Mouse (Mus musculus) embryonic facial prominence, embryonic 12.5 days (tissue): ENCODE measurements at regions not wholly inside any gene's neighbourhood (a gene's known extent, or its start where the extent isn't known, plus 50 kb on each side); places are given as distances from the start of the nearest gene placed in this dataset.
A peak's percentile ranks its signal among the peaks of the same experiment; 100 is the strongest.
"Not testable (repeated sequence)": the region's sequence is repeated elsewhere in the genome, so short reads cannot be mapped to it uniquely, and the experiment has no call there.

Experiments used
- ATAC-seq: fragments of 200-750 bp; cut with Nextera tagmentation; 2 replicates; pipeline ENCODE4 v1.8.0; 2017; ENCODE audit not compliant: insufficient number of reproducible peaks, insufficient read depth, low FRiP score, low TSS enrichment
- H3K27ac ChIP-seq: fragments of 300-500 bp; sonication (generic); 2 replicates; pipeline ENCODE4 v1.5.1; 2016; ENCODE audit warnings: mild to moderate bottlenecking
- H3K27me3 ChIP-seq: fragments of 300-500 bp; sonication (generic); 2 replicates; pipeline ENCODE4 v1.6.1; 2016; ENCODE audit warnings: mild to moderate bottlenecking, moderate library complexity
- H3K36me3 ChIP-seq: fragments of 300-500 bp; sonication (generic); 2 replicates; pipeline ENCODE4 v1.6.1; 2016; ENCODE audit warnings: mild to moderate bottlenecking
- H3K4me1 ChIP-seq: fragments of 300-500 bp; sonication (generic); 2 replicates; pipeline ENCODE4 v1.6.1; 2016
- H3K4me2 ChIP-seq: fragments of 300-500 bp; sonication (generic); replicated peaks from 2 replicates; pipeline ENCODE4 v1.6.1; 2016; ENCODE audit warnings: mild to moderate bottlenecking, moderate library complexity
- H3K4me3 ChIP-seq: fragments of 300-500 bp; sonication (generic); 2 replicates; pipeline ENCODE4 v1.5.1; 2016; ENCODE audit warnings: mild to moderate bottlenecking
- H3K9ac ChIP-seq: fragments of 300-500 bp; sonication (generic); 2 replicates; pipeline ENCODE4 v1.6.1; 2016; ENCODE audit warnings: mild to moderate bottlenecking, moderate library complexity
- H3K9me3 ChIP-seq: fragments of 300-500 bp; sonication (generic); 2 replicates; pipeline ENCODE4 v1.6.1; 2016; ENCODE audit warnings: mild to moderate bottlenecking, moderate library complexity
- WGBS: fragments of 180-500 bp; shearing (Covaris S2); methylation state at CpG from one replicate; pipeline ENCODE4 v1.1.7; 2016; 5-methylcytosine and 5-hydroxymethylcytosine counted together

GRCm38 (mm10) chr11:41090391-41090900 is 335.3 kb upstream of the Ccng1 start:
- not testable (repeated sequence) for H3K4me2 ChIP-seq
- 93% methylated on average over 11 of the region's 14 CpGs for WGBS

GRCm38 (mm10) chr11:41063570-41063969 is 308.5 kb upstream of the Ccng1 start:
- Histone ChIP-seq H3K4me3 (no peak overlapping the region), H3K36me3 (no peaks in the 10 kb centered on the region), H3K9me3 (no peaks in the 10 kb centered on the region), H3K4me2 (no peak overlapping the region), H3K9ac (no peak overlapping the region), H3K27ac (no peak overlapping the region), H3K4me1 (no peaks in the 10 kb centered on the region), H3K27me3 (no peaks in the 10 kb centered on the region)
- WGBS, result 67% methylated on average over 3 of the region's 3 CpGs
- no peak for ATAC-seq

More at GRCm38 (mm10) chr11:41090391-41090900, 335.3 kb upstream of the Ccng1 start:
- H3K27ac ChIP-seq, ATAC-seq, H3K9me3 ChIP-seq, H3K36me3 ChIP-seq, H3K27me3 ChIP-seq, H3K4me3 ChIP-seq, H3K9ac ChIP-seq, H3K4me1 ChIP-seq: not testable (repeated sequence)

DNA sequence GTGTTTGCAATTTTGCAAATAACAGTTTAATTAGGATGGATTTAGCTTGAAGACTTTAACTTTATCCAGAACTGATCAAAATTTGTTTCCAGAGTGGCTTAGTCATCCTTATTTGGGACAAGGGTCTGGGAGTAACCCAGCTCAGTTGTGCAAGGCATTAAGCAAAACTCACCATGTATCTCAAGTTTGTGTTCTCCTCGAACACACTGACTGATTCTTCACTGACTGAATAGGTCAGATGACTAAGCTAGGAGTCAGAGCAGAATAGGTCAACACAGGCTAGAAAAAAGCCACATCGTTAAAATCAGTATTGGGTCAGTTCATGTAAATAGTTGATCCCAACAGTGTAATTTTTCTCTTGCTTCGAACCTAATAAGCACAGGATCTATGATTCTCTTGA is 302.7 kb upstream of the Ccng1 start:
- Histone ChIP-seq H3K4me2 (no peak overlapping the region), H3K4me3 (no peak overlapping the region), H3K27ac (no peak overlapping the region), H3K36me3 (no peaks in the 10 kb centered on the region), H3K27me3 (no peaks in the 10 kb centered on the region), H3K9me3 (no peaks in the 10 kb centered on the region), H3K4me1 (no peaks in the 10 kb centered on the region), H3K9ac (no peak overlapping the region)
- 52% methylated on average over 3 of the region's 3 CpGs for WGBS
- ATAC-seq, result no peak

- H3K9ac ChIP-seq, result no peak overlapping the region
- H3K4me3 ChIP-seq, result no peak overlapping the region
- no peak overlapping the region for H3K27ac ChIP-seq
- H3K27me3 ChIP-seq, result no peaks in the 10 kb centered on the region
- H3K9me3 ChIP-seq, result no peaks in the 10 kb centered on the region
- no peak for ATAC-seq
- no peaks in the 10 kb centered on the region for H3K4me1 ChIP-seq
- no peaks in the 10 kb centered on the region for H3K36me3 ChIP-seq
- H3K4me2 ChIP-seq, result no peak overlapping the region
- 89% methylated on average over 2 of the region's 2 CpGs for WGBS
Measured at GRCm38 (mm10) chr11:41030018-41030417, 274.9 kb upstream of the Ccng1 start.

GRCm38 (mm10) chr11:41010096-41010495 is 255.0 kb upstream of the Ccng1 start:
- Histone ChIP-seq H3K9me3 (no peaks in the 10 kb centered on the region), H3K27me3 (no peaks in the 10 kb centered on the region), H3K36me3 (no peaks in the 10 kb centered on the region), H3K4me1 (no peaks in the 10 kb centered on the region), H3K4me2 (no peak overlapping the region), H3K27ac (no peak overlapping the region), H3K9ac (no peak overlapping the region), H3K4me3 (no peak overlapping the region)
- 85% methylated on average over 3 of the region's 3 CpGs for WGBS
- ATAC-seq, result no peak

DNA sequence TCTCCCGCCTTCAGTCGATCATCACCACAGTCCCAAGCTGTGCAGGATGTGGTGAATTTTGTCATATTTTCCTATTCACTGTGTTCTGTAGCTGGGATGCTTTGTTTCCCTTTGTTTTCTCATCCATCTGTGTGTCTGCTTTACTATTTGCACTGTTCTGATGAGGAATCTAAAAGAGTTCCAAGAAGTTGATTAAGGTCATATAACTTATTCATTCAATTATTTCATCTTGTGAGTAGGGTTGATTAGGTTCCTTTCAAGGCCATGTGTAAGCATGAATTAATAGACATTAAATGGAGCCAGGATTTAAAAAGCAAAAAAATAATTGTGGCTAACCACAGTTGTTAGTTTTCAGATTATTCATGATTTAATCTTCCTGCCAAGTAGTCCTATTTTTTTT is 217.7 kb upstream of the Ccng1 start:
- ATAC-seq, result no peak
- H3K4me2 ChIP-seq, result no peak overlapping the region
- H3K36me3 ChIP-seq, result no peaks in the 10 kb centered on the region
- no peak overlapping the region for H3K9ac ChIP-seq
- H3K27me3 ChIP-seq, result no peaks in the 10 kb centered on the region
- no peaks in the 10 kb centered on the region for H3K4me1 ChIP-seq
- no peak overlapping the region for H3K4me3 ChIP-seq
- H3K27ac ChIP-seq, result no peak overlapping the region
- H3K9me3 ChIP-seq, result no peaks in the 10 kb centered on the region
- 92% methylated on average over 2 of the region's 2 CpGs for WGBS

DNA sequence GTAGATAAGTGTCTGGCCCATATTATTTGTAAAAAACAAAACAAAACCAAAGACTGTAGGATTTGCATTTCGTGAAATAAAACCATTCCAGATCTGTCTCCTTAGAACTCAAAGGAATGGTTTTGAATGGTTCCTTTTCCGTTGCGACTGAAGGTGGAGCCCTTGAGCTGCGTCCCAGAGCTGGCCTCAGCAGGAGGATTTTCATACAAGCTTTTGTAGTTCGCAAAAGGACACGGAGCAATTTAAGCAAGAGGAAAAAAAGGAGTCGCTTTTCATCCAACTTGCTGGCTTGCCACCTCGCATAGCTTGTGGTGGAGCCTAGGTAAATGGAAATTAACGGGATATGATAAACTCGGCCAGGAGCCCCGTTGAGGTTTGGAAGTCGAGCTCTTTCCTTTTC is 172.1 kb upstream of the Ccng1 start:
- WGBS, result 2% methylated on average over 12 of the region's 12 CpGs
- H3K4me3 ChIP-seq, result peak overlapping the region; percentile 22; the same call in 1 of the 2 replicates
- no peaks in the 10 kb centered on the region for H3K4me1 ChIP-seq
- H3K9ac ChIP-seq, result no peak overlapping the region
- H3K4me2 ChIP-seq, result peak overlapping the region; percentile 49
- H3K27ac ChIP-seq, result no peak overlapping the region
- no peaks in the 10 kb centered on the region for H3K27me3 ChIP-seq
- H3K9me3 ChIP-seq, result no peaks in the 10 kb centered on the region
- no peak for ATAC-seq
- no peaks in the 10 kb centered on the region for H3K36me3 ChIP-seq

DNA sequence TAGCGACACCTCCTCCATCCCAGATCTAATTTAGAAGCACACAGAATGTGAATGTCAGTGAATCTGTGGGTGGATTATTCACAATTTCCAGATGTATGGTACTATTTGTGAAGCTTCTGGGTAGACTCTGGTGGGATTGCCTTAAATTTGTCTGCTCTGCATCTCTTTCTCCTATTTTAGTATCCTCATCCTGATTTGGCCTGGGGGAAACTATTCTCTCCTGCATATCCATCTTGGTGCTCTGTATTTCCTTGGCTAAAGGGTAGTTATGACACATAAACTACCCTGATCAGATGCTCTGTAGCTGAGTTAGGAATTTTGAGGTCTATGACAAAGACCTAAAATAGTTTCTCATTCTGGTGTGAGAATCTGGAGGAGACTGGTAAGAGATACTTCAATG is 136.4 kb upstream of the Ccng1 start:
- WGBS, result 88% methylated on average over 1 of the region's 1 CpGs
- no peak for ATAC-seq
- Histone ChIP-seq H3K4me1 (no peaks in the 10 kb centered on the region), H3K4me3 (no peak overlapping the region), H3K27ac (no peak overlapping the region), H3K27me3 (no peaks in the 10 kb centered on the region), H3K9ac (no peak overlapping the region), H3K4me2 (no peak overlapping the region), H3K9me3 (no peaks in the 10 kb centered on the region), H3K36me3 (no peaks in the 10 kb centered on the region)

DNA sequence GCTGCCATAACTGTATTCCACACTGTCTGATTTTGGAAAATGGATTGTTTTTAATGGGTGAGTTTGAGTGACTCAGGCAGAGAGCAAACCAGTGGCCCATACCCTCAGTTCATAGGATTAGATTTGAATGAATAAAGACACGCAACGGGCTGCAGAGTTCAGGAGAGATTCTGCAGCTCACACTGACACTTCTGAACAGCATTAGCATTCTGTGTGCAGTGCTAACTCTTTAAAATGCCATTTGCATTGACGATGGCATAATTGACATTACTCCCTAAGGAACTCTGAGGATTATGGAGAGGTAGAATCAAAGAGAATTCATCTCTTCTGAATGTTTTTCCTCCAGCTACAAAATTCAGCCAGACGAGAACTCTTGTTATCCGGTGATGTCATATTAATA is 129.4 kb upstream of the Ccng1 start:
- no peak for ATAC-seq
- no peaks in the 10 kb centered on the region for H3K9me3 ChIP-seq

GRCm38 (mm10) chr11:40879589-40879988 is 124.5 kb upstream of the Ccng1 start:
- Histone ChIP-seq H3K4me3 (no peak overlapping the region), H3K36me3 (no peaks in the 10 kb centered on the region), H3K27me3 (no peaks in the 10 kb centered on the region), H3K9ac (no peak overlapping the region), H3K9me3 (no peaks in the 10 kb centered on the region), H3K4me1 (no peaks in the 10 kb centered on the region), H3K4me2 (no peak overlapping the region), H3K27ac (no peak overlapping the region)
- ATAC-seq, result no peak
- WGBS, result 84% methylated on average over 5 of the region's 5 CpGs

More for the DNA sequence above, 129.4 kb upstream of the Ccng1 start:
- Histone ChIP-seq H3K4me1 (no peaks in the 10 kb centered on the region), H3K27ac (no peak overlapping the region), H3K36me3 (no peaks in the 10 kb centered on the region), H3K4me2 (no peak overlapping the region), H3K4me3 (no peak overlapping the region), H3K27me3 (no peaks in the 10 kb centered on the region), H3K9ac (no peak overlapping the region)
- 76% methylated on average over 5 of the region's 5 CpGs for WGBS

GRCm38 (mm10) chr11:40873002-40873401 is 117.9 kb upstream of the Ccng1 start:
- Histone ChIP-seq H3K36me3 (no peaks in the 10 kb centered on the region), H3K27ac (no peak overlapping the region), H3K4me3 (no peak overlapping the region), H3K27me3 (no peaks in the 10 kb centered on the region), H3K9me3 (no peaks in the 10 kb centered on the region), H3K9ac (no peak overlapping the region), H3K4me1 (no peaks in the 10 kb centered on the region), H3K4me2 (no peak overlapping the region)
- ATAC-seq, result no peak
- WGBS, result 87% methylated on average over 2 of the region's 2 CpGs

DNA sequence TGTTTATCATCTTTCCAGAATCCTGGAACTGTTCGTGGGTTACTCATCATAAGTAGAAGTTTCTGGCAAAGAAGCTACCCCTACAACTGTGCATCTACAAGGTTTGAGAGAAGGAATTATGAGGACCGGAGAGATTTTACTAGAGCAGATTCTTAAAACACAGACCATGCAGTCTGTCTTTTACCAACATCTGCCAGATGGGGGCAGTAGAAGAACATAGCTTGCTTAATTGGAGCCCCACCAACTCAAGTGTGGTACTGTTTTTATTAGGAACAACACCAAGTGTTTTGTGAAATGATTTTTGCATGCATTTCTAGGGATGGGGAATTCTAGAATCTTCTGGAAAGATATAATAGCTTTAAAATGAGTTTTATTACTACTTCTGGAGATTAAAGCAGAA is 110.6 kb upstream of the Ccng1 start:
- no peaks in the 10 kb centered on the region for H3K9me3 ChIP-seq
- no peak overlapping the region for H3K4me3 ChIP-seq
- H3K36me3 ChIP-seq, result no peaks in the 10 kb centered on the region
- no peaks in the 10 kb centered on the region for H3K27me3 ChIP-seq
- H3K4me2 ChIP-seq, result no peak overlapping the region
- H3K4me1 ChIP-seq, result no peaks in the 10 kb centered on the region
- no peak overlapping the region for H3K9ac ChIP-seq
- 24% methylated on average over 2 of the region's 2 CpGs for WGBS
- no peak overlapping the region for H3K27ac ChIP-seq
- no peak for ATAC-seq

DNA sequence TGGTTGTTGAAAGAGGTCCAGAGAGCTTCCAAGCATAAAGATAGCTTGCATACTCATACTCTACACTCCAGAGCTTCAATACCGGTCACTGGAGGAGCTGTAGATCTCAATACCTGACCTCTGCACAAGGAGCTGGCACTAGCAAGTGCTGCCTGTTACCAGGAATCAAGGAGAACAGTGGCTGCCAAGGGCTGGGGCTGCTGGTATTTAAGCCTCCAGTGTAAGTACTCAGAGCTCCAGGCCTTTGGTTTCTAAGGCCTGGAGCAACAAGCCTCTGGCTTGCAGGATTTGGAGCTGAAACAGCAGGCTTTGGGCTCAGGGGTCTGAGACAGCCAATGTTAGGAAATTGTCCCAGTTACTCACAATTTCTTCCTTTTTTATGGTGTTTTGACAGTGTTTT is 96.2 kb upstream of the Ccng1 start:
- Histone ChIP-seq H3K4me2 (no peak overlapping the region), H3K4me3 (no peak overlapping the region), H3K36me3 (no peaks in the 10 kb centered on the region), H3K4me1 (no peaks in the 10 kb centered on the region), H3K27me3 (no peaks in the 10 kb centered on the region), H3K27ac (no peak overlapping the region), H3K9ac (no peak overlapping the region), H3K9me3 (no peaks in the 10 kb centered on the region)
- no peak for ATAC-seq
- WGBS, result 100% methylated on average over 1 of the region's 1 CpGs
